Mouse (Mus musculus) liver, embryonic 15.5 days (tissue): ENCODE measurements around the gene Syt2. TPM values are rescaled to one million over a fixed set of nuclear protein-coding genes. Genes with fewer than 3 reads are reported as not detected.
A peak's percentile ranks its signal among the peaks of the same experiment; 100 is the strongest.

Source experiments
- ATAC-seq: fragments of 200-750 bp; cut with Nextera tagmentation; 2 replicates; pipeline ENCODE4 v1.8.0; 2017; ENCODE audit warnings: moderate number of reproducible peaks, mild to moderate bottlenecking, moderate library complexity; ENCODE audit not compliant: insufficient read depth
- H3K27ac ChIP-seq: fragments of 300-500 bp; sonication (generic); replicated peaks from 2 replicates; pipeline ENCODE4 v1.5.1; 2015; ENCODE audit warnings: mild to moderate bottlenecking, inconsistent platforms
- H3K27me3 ChIP-seq: fragments of 300-500 bp; sonication (generic); 2 replicates; pipeline ENCODE4 v1.6.1; 2015; ENCODE audit warnings: mild to moderate bottlenecking, inconsistent platforms
- H3K36me3 ChIP-seq: fragments of 300-500 bp; sonication (generic); replicated peaks from 2 replicates; pipeline ENCODE4 v1.6.1; 2015; ENCODE audit warnings: moderate library complexity, mild to moderate bottlenecking, inconsistent platforms
- H3K4me1 ChIP-seq: fragments of 300-500 bp; sonication (generic); replicated peaks from 2 replicates; pipeline ENCODE4 v1.6.1; 2015; ENCODE audit warnings: inconsistent platforms
- H3K4me2 ChIP-seq: fragments of 300-500 bp; sonication (generic); 2 replicates; pipeline ENCODE4 v1.6.1; 2015; ENCODE audit warnings: moderate library complexity, mild to moderate bottlenecking, inconsistent platforms
- H3K4me3 ChIP-seq: fragments of 300-500 bp; sonication (generic); replicated peaks from 2 replicates; pipeline ENCODE4 v1.5.1; 2015; ENCODE audit warnings: mild to moderate bottlenecking, inconsistent platforms
- H3K9ac ChIP-seq: fragments of 300-500 bp; sonication (generic); 2 replicates; pipeline ENCODE4 v1.6.1; 2015; ENCODE audit warnings: moderate library complexity, mild to moderate bottlenecking, inconsistent platforms
- H3K9me3 ChIP-seq: fragments of 300-500 bp; sonication (generic); replicated peaks from 2 replicates; pipeline ENCODE4 v1.6.1; 2016; ENCODE audit warnings: inconsistent platforms
- WGBS: fragments of 180-500 bp; shearing (Covaris S2); methylation state at CpG from one replicate; pipeline ENCODE4 v1.1.7; 2015; ENCODE audit warnings: mixed read lengths; ENCODE audit not compliant: insufficient replicate concordance; 5-methylcytosine and 5-hydroxymethylcytosine counted together
- polyA plus RNA-seq: library from polyadenylated mRNA; unstranded; fragments of >200 nt; fragmentation: Nextera tagmentation; extraction: Ambion mirVana; gene quantifications from 2 replicates; pipeline ENCODE4 v1.2.1, GENCODE M21; 2015

The Syt2 gene
- polyA plus RNA-seq, 1 experiment from 2014 or later, result 0.06 TPM

DNA sequence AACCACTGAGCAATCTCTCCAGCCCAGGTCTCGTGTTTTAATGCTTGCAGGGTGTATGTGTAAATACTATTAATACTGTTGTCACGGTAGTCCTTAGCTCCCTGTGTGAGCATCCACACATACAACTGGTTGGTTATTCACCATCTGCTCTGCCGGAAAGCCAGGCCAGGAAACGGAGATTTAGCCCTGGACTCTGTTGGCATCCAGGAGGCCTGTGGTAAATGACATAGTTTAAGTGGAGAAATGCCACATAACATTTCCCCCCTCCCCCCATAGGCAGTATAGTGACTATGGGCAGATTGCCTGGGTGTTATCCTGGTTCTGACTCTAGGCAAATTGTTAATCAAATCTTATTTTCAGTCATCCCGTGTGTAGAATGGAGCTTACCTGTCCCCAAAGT, 4.3 kb downstream of the Syt2 start:
- ATAC-seq, result no peak
- WGBS, result 61% methylated on average over 5 of the region's 5 CpGs
- H3K27me3 ChIP-seq, result peaks cover 75% of the 10 kb centered on the region
- H3K4me3 ChIP-seq, result no peak overlapping the region
- H3K4me1 ChIP-seq, result peaks cover 19% of the 10 kb centered on the region
- H3K27ac ChIP-seq, result no peak overlapping the region
- no peak overlapping the region for H3K4me2 ChIP-seq
- H3K9ac ChIP-seq, result no peak overlapping the region
- H3K9me3 ChIP-seq, result no peaks in the 10 kb centered on the region
- H3K36me3 ChIP-seq, result no peaks in the 10 kb centered on the region

GRCm38 (mm10) chr1:134651268-134651850, 4.9 kb downstream of the Syt2 start:
- H3K27me3 ChIP-seq, result peaks cover 69% of the 10 kb centered on the region
- no peak overlapping the region for H3K4me3 ChIP-seq
- no peak overlapping the region for H3K9ac ChIP-seq
- ATAC-seq, result no peak
- H3K4me2 ChIP-seq, result no peak overlapping the region
- no peak overlapping the region for H3K27ac ChIP-seq
- no peaks in the 10 kb centered on the region for H3K9me3 ChIP-seq
- peaks cover 15% of the 10 kb centered on the region for H3K4me1 ChIP-seq
- 42% methylated on average over 13 of the region's 13 CpGs for whole genome bisulfite sequencing
- H3K36me3 ChIP-seq, result no peaks in the 10 kb centered on the region

DNA sequence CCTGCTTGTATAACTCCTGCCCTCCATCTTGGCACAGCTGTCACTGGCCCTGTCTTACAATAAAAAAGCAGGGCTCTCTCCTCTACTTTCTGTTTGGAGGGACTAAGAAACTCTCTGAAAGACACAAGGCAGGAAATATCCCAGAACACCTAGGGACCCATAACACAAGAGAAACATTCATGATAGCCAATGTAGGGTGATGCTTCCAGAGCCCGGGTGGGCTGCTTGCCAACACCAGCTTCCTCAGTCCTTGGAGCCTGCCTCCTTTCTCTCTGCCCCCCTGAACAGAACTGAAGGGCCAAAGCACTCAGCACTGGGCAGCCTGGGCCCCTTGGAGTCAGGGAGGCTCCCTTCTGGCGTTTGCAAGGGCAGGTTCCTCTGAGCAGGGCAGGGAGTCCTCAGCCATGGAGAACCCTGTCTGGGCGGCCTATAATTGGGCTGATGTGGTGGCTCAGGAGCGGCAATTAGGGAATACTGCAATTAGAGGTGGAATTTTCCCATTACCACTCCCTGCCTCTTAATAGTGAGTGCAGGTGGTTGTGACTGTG, 5.4 kb downstream of the Syt2 start:
- H3K4me3 ChIP-seq, result no peak overlapping the region
- H3K36me3 ChIP-seq, result no peaks in the 10 kb centered on the region
- peaks cover 63% of the 10 kb centered on the region for H3K27me3 ChIP-seq
- no peaks in the 10 kb centered on the region for H3K9me3 ChIP-seq
- no peak overlapping the region for H3K4me2 ChIP-seq
- ATAC-seq, result no peak
- no peak overlapping the region for H3K9ac ChIP-seq
- 37% methylated on average over 4 of the region's 4 CpGs for WGBS
- H3K4me1 ChIP-seq, result peaks cover 9% of the 10 kb centered on the region; the same call in 1 of the 2 replicates
- no peak overlapping the region for H3K27ac ChIP-seq

- no peak for ATAC-seq
- 41% methylated on average over 10 of the region's 10 CpGs for WGBS
Measured at GRCm38 (mm10) chr1:134653603-134654257, 7.3 kb downstream of the Syt2 start.

DNA sequence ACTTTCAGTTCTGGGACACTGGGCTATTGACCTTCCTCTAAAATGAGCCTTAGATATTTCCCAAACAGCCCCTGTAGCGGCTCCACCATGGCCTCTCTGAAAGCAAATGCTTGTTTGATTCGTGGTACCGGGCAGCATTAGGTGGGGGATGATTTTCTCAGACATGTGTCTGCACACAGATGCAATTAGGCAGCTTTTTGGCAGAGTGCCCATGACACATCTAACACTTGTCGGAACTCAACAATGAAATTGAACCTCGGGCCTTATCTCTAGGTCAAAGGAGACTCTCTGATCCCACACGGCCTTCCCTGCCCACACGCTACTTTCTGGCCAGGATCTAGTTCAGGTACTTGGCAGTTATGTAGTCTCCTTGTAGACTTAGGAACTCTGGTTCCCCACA, 12.4 kb downstream of the Syt2 start:
- no peaks in the 10 kb centered on the region for H3K9me3 ChIP-seq
- 54% methylated on average over 7 of the region's 7 CpGs for WGBS

More at GRCm38 (mm10) chr1:134653603-134654257, 7.3 kb downstream of the Syt2 start:
- H3K27me3 ChIP-seq, result peaks cover 45% of the 10 kb centered on the region
- H3K9ac ChIP-seq, result no peak overlapping the region
- no peaks in the 10 kb centered on the region for H3K36me3 ChIP-seq
- H3K4me1 ChIP-seq, result peaks cover 7% of the 10 kb centered on the region; the same call in 1 of the 2 replicates
- no peak overlapping the region for H3K4me2 ChIP-seq
- no peaks in the 10 kb centered on the region for H3K9me3 ChIP-seq
- H3K27ac ChIP-seq, result no peak overlapping the region
- H3K4me3 ChIP-seq, result no peak overlapping the region

GRCm38 (mm10) chr1:134660163-134660562, 13.7 kb downstream of the Syt2 start:
- 47% methylated on average over 7 of the region's 7 CpGs for WGBS
- H3K27ac ChIP-seq, result no peak overlapping the region
- no peak overlapping the region for H3K4me2 ChIP-seq
- H3K4me1 ChIP-seq, result no peaks in the 10 kb centered on the region
- no peak overlapping the region for H3K9ac ChIP-seq
- H3K27me3 ChIP-seq, result no peaks in the 10 kb centered on the region; the same call in 1 of the 2 replicates
- H3K9me3 ChIP-seq, result no peaks in the 10 kb centered on the region
- H3K4me3 ChIP-seq, result no peak overlapping the region
- no peak for ATAC-seq
- no peaks in the 10 kb centered on the region for H3K36me3 ChIP-seq

More for the DNA sequence above, 12.4 kb downstream of the Syt2 start:
- H3K4me1 ChIP-seq, result no peaks in the 10 kb centered on the region
- ATAC-seq, result no peak
- no peak overlapping the region for H3K4me3 ChIP-seq
- H3K4me2 ChIP-seq, result no peak overlapping the region
- peaks cover 5% of the 10 kb centered on the region; the same call in 1 of the 2 replicates for H3K27me3 ChIP-seq
- H3K9ac ChIP-seq, result no peak overlapping the region
- no peaks in the 10 kb centered on the region for H3K36me3 ChIP-seq
- no peak overlapping the region for H3K27ac ChIP-seq

DNA sequence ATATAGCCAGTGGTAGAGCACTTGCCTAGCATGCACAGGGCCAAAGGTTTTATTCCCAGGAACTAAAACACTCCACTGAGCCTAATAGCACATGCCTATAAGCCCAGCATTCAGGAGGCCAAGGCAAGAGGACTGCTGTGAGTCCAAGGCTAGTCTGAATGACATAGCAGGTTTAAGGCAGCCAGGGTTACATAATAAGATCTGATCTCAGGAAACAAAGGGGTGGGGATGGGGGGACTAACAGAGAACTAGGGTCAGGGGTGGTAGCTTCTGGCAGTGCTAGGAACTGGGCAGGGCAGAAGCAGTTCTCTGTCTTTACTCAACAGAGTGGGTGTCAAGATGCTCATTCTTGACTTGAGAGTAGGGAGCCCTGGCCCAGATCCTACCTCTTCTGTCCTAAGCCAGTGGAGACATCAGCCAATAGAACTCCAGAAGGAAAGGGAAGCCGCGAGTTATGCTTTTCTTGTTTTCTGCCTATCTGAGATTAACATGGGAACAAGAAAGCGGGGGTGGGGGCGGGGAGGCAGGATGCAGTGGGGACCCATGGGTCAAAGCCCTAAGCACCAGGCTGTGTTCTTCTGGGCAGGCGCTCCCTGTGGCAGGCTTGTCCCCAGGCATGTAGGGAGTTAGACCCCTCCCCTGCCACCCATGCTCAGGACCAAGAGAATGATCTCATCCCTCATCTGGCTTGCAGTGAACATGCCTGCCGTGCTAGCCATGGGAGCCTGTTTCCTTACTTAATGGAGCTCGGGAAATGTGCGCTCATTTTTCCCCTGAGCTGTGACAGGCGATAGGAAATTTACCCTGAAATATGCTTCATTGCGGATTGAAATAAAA, 25.0 kb downstream of the Syt2 start:
- no peak overlapping the region for H3K27ac ChIP-seq
- H3K4me2 ChIP-seq, result no peak overlapping the region
- H3K36me3 ChIP-seq, result no peaks in the 10 kb centered on the region
- H3K9me3 ChIP-seq, result no peaks in the 10 kb centered on the region
- peaks cover 11% of the 10 kb centered on the region; the same call in 1 of the 2 replicates for H3K27me3 ChIP-seq
- WGBS, result 61% methylated on average over 10 of the region's 10 CpGs
- H3K4me1 ChIP-seq, result no peaks in the 10 kb centered on the region
- H3K4me3 ChIP-seq, result no peak overlapping the region
- H3K9ac ChIP-seq, result no peak overlapping the region
- ATAC-seq, result no peak

DNA sequence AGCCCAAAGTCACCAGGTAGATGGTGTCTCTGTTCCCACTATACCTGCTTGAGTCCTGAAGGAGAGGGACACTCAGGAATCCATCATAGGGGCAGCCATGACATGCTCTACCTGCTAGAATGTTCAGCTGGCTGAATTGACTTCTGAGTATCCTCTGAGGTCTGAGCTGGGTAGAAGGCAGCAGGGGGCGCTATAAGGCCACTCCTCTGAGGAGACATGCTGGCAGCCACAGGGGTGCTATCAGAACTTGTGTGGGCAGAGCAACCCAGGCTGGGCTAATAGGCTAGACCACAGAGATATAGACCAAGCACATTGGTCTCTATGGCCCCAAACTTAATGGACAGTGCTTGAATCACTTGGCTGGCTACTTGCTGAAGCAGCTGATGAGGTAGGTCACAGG, 27.8 kb downstream of the Syt2 start:
- Histone ChIP-seq H3K4me3 (no peak overlapping the region), H3K4me1 (no peaks in the 10 kb centered on the region), H3K4me2 (no peak overlapping the region), H3K36me3 (no peaks in the 10 kb centered on the region), H3K27me3 (peaks cover 11% of the 10 kb centered on the region; the same call in 1 of the 2 replicates), H3K27ac (no peak overlapping the region), H3K9me3 (no peaks in the 10 kb centered on the region), H3K9ac (no peak overlapping the region)
- no peak for ATAC-seq
- 0% methylated on average over 1 of the region's 1 CpGs for WGBS

DNA sequence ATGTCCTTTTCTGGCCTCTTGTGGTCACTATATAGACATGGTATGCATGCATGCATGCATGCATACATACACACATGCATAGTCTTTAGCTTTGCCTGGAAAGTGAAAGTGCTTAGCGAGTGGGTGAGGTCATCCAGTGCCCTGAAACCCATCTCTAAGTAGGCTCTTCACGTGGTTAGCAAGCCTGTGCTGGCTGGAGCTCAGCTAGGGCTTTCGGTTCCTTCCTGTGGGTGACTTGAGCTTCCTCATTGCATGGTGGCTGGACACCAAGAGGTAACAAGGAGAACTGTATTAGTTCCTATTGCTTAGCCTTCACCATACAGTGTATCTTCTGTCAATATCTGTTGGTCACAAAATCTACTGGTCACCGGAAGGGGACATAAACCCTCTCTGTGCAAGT, 33.0 kb downstream of the Syt2 start:
- H3K27ac ChIP-seq, result no peak overlapping the region
- H3K27me3 ChIP-seq, result peaks cover 14% of the 10 kb centered on the region; the same call in 1 of the 2 replicates
- 0 out of 2 replicates have a peak, but pooled peaks have one; percentile 34 for ATAC-seq
- H3K4me3 ChIP-seq, result no peak overlapping the region
- no peaks in the 10 kb centered on the region for H3K4me1 ChIP-seq
- no peaks in the 10 kb centered on the region for H3K9me3 ChIP-seq
- 22% methylated on average over 4 of the region's 4 CpGs for WGBS
- H3K36me3 ChIP-seq, result no peaks in the 10 kb centered on the region
- no peak overlapping the region for H3K4me2 ChIP-seq
- no peak overlapping the region for H3K9ac ChIP-seq

DNA sequence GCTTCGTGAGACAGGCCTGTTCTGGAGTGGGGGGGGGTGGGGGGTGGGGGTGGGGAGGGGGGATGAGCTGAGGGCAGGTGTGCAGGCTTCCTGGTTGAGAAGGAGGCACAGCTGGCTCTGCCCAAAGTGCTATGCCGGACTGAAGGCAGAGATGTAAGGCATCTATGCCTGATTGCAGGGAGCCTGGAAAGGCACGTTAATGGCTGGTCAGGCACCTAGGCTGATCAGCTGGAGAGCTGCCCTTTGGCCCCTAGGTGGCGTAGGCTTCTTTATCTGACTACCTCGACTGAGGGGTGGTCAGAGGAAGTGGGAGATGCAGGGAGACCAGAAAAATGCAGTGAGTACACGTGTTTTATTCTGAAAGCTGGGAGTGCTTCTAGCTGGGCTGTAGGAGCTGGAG, 34.1 kb downstream of the Syt2 start:
- Histone ChIP-seq H3K9ac (no peak overlapping the region), H3K9me3 (no peaks in the 10 kb centered on the region), H3K4me1 (no peaks in the 10 kb centered on the region), H3K4me3 (no peak overlapping the region), H3K27me3 (peaks cover 8% of the 10 kb centered on the region; the same call in 1 of the 2 replicates), H3K27ac (no peak overlapping the region), H3K4me2 (no peak overlapping the region), H3K36me3 (no peaks in the 10 kb centered on the region)
- WGBS, result 19% methylated on average over 6 of the region's 6 CpGs
- ATAC-seq, result no peak

DNA sequence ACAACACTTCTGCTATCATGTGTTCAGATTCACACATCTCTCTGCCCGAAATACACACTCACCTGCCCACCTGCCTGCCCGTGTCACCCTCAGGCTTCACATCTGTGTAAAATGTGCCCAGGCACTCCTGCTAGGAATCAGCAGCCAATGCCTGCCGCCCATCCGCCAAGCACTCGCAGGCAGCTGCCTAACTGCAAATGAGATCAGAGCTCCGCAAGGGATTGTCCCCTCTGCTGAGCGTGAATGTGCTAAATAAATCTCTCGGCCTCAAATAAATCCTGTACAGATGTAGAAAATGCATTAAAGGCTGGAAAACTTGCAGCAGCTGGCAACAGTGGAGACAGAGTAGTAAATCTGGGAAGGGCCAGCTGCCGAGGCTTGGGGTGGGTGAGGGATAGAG, 36.0 kb downstream of the Syt2 start:
- no peaks in the 10 kb centered on the region for H3K9me3 ChIP-seq
- peaks cover 8% of the 10 kb centered on the region; the same call in 1 of the 2 replicates for H3K27me3 ChIP-seq
- WGBS, result 53% methylated on average over 9 of the region's 9 CpGs
- no peak overlapping the region for H3K4me3 ChIP-seq
- no peaks in the 10 kb centered on the region for H3K4me1 ChIP-seq
- no peak for ATAC-seq
- no peak overlapping the region for H3K27ac ChIP-seq
- H3K9ac ChIP-seq, result no peak overlapping the region
- H3K36me3 ChIP-seq, result no peaks in the 10 kb centered on the region
- H3K4me2 ChIP-seq, result no peak overlapping the region
